Mouse (Mus musculus): ENCODE results near the gene Dop1a. TPM values are rescaled to one million over a fixed set of nuclear protein-coding genes. Genes with fewer than 3 reads are reported as not detected.

Dop1a gene
- polyA plus RNA-seq (2014; fragmentation: Illumina TruSeq; extraction: RNeasy Lipid Tissue Mini Kit (QIAGEN cat#74804); ENCODE audit: low read depth, low replicate concordance): 13.5 TPM

DNA sequence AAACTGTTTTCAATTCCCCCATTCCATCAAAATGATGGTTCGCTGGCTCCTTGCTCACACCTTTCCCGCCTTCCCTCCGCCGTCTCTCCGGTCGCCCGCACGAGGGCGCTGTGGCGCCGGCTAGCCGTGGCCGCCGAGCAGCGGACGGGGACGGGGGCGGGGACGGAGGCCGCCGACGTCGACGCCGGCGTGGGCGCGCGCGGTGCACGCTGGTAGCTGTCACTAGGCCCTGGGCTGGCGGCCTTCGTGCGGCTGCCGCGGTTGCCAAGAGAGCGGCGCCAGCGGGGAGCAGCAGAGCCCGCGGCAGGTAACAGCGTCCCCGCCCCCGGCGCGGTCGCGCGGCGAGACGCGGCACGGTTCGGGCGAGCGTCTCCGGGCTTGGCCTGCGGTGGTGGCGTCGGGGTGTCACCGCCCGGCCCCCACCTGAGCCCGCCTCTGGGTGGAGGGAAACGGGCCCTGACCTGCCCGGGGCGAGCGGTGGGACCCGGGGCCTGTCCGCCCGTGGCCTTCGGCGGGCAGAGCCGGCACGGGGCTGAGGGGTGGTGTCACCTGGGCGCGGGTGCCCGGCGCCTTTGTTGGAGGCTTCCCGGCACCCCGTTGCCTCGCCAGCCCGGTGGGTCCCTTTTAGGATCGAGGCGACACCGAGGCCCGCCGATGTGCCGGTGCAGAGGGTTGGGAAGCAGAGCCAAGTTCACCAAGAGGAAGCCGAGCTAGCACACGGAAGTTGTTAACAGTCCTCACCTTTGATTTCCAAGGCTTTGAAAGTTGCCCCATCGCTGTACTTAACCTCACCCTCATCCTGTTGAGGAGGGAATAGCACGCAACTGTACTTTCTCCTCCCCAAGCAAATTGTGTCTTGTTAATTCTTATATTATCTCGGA is at the start of gene Dop1a:
TSS of gene Dop1a (plus strand) at position 165 of the 881 bp plus-strand sequence.

DNA sequence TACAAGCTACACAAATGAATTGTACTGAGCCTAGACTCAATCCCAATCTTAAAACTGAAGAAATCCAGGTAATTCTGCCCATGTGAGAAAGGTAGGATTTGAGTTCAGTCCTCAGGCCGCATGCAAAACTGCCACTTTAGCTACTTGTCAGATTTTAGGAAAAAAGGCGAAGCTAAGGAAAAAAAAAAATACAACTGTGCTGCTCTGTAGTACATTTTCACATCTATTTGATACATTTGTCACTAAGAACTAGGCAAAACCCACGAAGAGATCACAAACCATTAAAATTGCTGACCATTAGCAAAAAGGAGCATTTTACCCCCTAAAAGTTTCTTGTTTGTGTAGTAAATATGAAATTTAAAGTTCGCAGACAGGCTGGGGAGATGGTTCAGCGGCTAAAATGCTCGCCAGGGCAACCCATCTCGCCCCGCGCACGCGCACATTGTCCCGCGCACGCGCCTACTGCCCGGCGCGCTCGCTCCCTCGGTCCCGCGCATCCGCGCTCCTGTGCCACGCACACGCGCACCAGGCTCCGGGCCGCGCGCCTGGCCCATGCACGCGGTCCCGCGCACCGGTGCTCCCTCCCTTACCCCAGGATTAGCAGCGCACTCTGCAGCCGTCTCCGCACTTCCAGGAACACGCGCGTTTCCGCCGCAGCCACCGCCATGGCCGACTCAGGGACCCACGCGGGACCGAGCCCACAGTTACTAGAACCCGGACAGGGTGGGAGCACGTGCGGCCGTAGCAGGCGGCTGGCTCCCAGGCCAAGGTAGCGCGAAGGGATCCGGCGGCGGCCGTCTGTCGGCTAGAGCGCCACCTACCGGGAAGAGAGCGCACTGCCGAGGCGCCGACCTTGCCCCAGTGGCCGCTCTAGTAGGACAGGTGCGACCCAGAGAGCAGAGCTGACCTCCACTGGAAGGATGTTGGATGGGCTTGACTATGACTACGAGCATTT is 2.5 kb upstream of the Dop1a start, which contains the start of gene Ube2cbp:
TSS of gene Ube2cbp (minus strand) at position 800 of the 955 bp plus-strand sequence.

DNA sequence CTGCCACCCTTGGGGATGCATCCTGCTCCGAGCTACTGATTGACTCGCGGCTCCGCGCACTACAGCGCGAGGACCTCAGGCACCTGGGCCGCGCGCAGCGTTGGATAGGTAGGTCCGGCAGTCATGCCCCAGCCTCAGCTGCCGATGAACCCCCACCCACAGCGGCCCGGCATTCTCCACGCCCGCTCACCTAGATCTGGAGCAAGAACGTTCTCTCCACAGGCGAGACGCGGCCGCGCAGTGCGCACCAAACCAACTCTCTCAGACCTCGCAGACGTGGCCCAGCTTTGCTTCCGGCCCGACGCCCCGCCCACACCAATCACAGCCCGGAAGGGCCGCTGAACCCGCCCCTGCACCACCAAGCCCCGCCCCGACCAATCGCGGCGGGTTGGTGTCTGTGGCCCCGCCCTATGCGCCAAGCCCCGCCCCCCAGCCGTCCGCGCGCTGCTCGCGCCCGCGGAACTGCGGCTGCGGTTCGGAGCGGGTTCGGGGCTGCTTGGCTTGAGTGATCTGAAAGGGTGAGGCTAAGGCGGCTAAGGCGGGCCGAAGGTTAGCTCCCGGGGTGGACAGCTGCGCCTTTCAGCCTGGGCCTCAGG is 104.7 kb downstream of the Dop1a start, which contains the start of the genes Pgm3 and Rwdd2a:
TSS of gene Pgm3 (minus strand) at position 303 of the 596 bp plus-strand sequence.
TSS of gene Rwdd2a (plus strand) at position 452 of the 596 bp plus-strand sequence.

Other genes with a start within 250 kb of the Dop1a start
- gene Ube2cbp, start 2.2 kb upstream of the Dop1a start, polyA plus RNA-seq (2014; fragmentation: Illumina TruSeq; extraction: RNeasy Lipid Tissue Mini Kit (QIAGEN cat#74804); ENCODE audit: low read depth, low replicate concordance): 2.5 TPM
- 12.8 TPM for gene Pgm3, start 104.7 kb downstream of the Dop1a start, polyA plus RNA-seq (2014; fragmentation: Illumina TruSeq; extraction: RNeasy Lipid Tissue Mini Kit (QIAGEN cat#74804); ENCODE audit: low read depth, low replicate concordance)
- gene Rwdd2a, start 104.8 kb downstream of the Dop1a start, polyA plus RNA-seq (2014; fragmentation: Illumina TruSeq; extraction: RNeasy Lipid Tissue Mini Kit (QIAGEN cat#74804); ENCODE audit: low read depth, low replicate concordance): not detected
- 199 TPM for gene Me1, start 228.8 kb downstream of the Dop1a start, polyA plus RNA-seq (2014; fragmentation: Illumina TruSeq; extraction: RNeasy Lipid Tissue Mini Kit (QIAGEN cat#74804); ENCODE audit: low read depth, low replicate concordance)

Data from liver, adult 10 weeks (tissue).